9 mouse cellular contexts compared by ENCODE assay signal in genomic region chr9:110631191-110631590, GRCm38 (mm10). TPM values are rescaled to one million over a fixed set of nuclear protein-coding genes. Genes with fewer than 3 reads are reported as not detected.
DNase-seq lines count a peak whose midpoint lies in the region; ATAC-seq and TF ChIP-seq lines count a peak whose summit lies in the region.
"Had no signal": no experiment of that assay in that cellular context is flagged by ENCODE, and none has a peak within 500 bp of the region (broad histone marks: within the 10 kb centered on the region; RNA-seq: fewer than 3 reads in every experiment).

No protein-coding gene starts in this region.

- H3K4me1 ChIP-seq in embryonic facial prominence, embryonic 11.5 days (ENCODE audit: control insufficient read depth, insufficient read depth, low read length) = peaks cover 5% of the 10 kb centered on the region; the same call in 1 of the 2 replicates
- H3K4me1 ChIP-seq in hindbrain, embryonic 14.5 days (replicated peaks; ENCODE audit: control insufficient read depth, insufficient read depth, low read length) = no peaks in the 10 kb centered on the region
- H3K4me1 ChIP-seq in liver, postnatal 0 days (ENCODE audit: insufficient read depth) = no peaks in the 10 kb centered on the region
- H3K4me1 ChIP-seq in small intestine, adult 2 months (ENCODE audit: control insufficient read depth, insufficient read depth, insufficient read length, low read length) = no peaks in the 10 kb centered on the region

- peak; percentile 28 for DNase-seq in kidney, adult 11 months
- DNase-seq in kidney, adult 8-10 months = no peak
- peak; percentile 32 for DNase-seq in MN1 (ENCODE audit: low spot score)
- DNase-seq in embryonic facial prominence, embryonic 11.5 days (ENCODE audit: low spot score) = peak; percentile 80
- DNase-seq in hindbrain, embryonic 14.5 days (ENCODE audit: low spot score) = peak; percentile 68
- DNase-seq in liver, postnatal 0 days = peak; percentile 70
- DNase-seq in layer of hippocampus, adult 18-20 months (ENCODE audit: low spot score in 2 of 2) = no peak

- TF ChIP-seq EP300 in liver, postnatal 0 days (IDR thresholded peaks at IDR 0.05; ENCODE audit: low read depth) = no peak

- H3K27me3 ChIP-seq in embryonic facial prominence, embryonic 11.5 days (ENCODE audit: control insufficient read depth, insufficient read depth, low read length) = peaks cover 6% of the 10 kb centered on the region
- H3K27me3 ChIP-seq in hindbrain, embryonic 14.5 days (ENCODE audit: control insufficient read depth, insufficient read depth, low read length) = no peaks in the 10 kb centered on the region
- no peaks in the 10 kb centered on the region for H3K27me3 ChIP-seq in liver, postnatal 0 days (ENCODE audit: insufficient read depth, low read length)
- no peaks in the 10 kb centered on the region for H3K27me3 ChIP-seq in small intestine, adult 2 months (ENCODE audit: control insufficient read depth, insufficient read depth, low read length)

- TF ChIP-seq POLR2A in small intestine, adult 2 months (IDR thresholded peaks at IDR 0.05; ENCODE audit: low read depth, low read length) = no peak

- 10% methylated on average over 10 of the region's 10 CpGs for WGBS in embryonic facial prominence, embryonic 11.5 days
- WGBS in hindbrain, embryonic 14.5 days = 14% methylated on average over 10 of the region's 10 CpGs
- 65% methylated on average over 10 of the region's 10 CpGs for WGBS in liver, postnatal 0 days (ENCODE audit: insufficient replicate concordance)
- WGBS in small intestine, adult 2 months = 60% methylated on average over 10 of the region's 10 CpGs

- ATAC-seq in embryonic facial prominence, embryonic 11.5 days (replicated peaks; ENCODE audit: insufficient number of reproducible peaks, low FRiP score, low TSS enrichment, low read depth) = no peak
- 0 out of 2 replicates have a peak, but pooled peaks have one; percentile 25 for ATAC-seq in hindbrain, embryonic 14.5 days (ENCODE audit: low FRiP score)
- no peak for ATAC-seq in liver, postnatal 0 days

- no peak overlapping the region for H3K27ac ChIP-seq in embryonic facial prominence, embryonic 11.5 days (replicated peaks; ENCODE audit: low read depth, low read length)
- H3K27ac ChIP-seq in hindbrain, embryonic 14.5 days = no peak overlapping the region
- no peak overlapping the region for H3K27ac ChIP-seq in liver, postnatal 0 days (ENCODE audit: low read depth)
- H3K27ac ChIP-seq in small intestine, adult 2 months (ENCODE audit: insufficient read depth, low read depth, low read length) = no peak overlapping the region

- no peak overlapping the region for H3K9ac ChIP-seq in embryonic facial prominence, embryonic 11.5 days (replicated peaks; ENCODE audit: low read length)
- H3K9ac ChIP-seq in hindbrain, embryonic 14.5 days = peak overlapping the region; percentile 28; the same call in 1 of the 2 replicates
- H3K9ac ChIP-seq in liver, postnatal 0 days (replicated peaks) = no peak overlapping the region

- peak; percentile 71 for TF ChIP-seq CTCF in liver, postnatal 0 days (IDR thresholded peaks at IDR 0.05; ENCODE audit: low read depth)
- TF ChIP-seq CTCF in small intestine, adult 2 months (IDR thresholded peaks at IDR 0.05; ENCODE audit: extremely low read depth, insufficient read length, insufficient replicate concordance, low read depth, low read length) = peak; percentile 57; the same call in 1 of the 2 replicates

- no peak overlapping the region for H3K4me3 ChIP-seq in embryonic facial prominence, embryonic 11.5 days (ENCODE audit: low read depth, low read length)
- peak overlapping the region; percentile 21 for H3K4me3 ChIP-seq in hindbrain, embryonic 14.5 days (replicated peaks; ENCODE audit: low read length)
- H3K4me3 ChIP-seq in liver, postnatal 0 days (ENCODE audit: low read depth, low read length) = no peak overlapping the region
- H3K4me3 ChIP-seq in small intestine, adult 2 months (ENCODE audit: low read depth, low read length) = no peak overlapping the region
- H3K4me3 ChIP-seq: erythroblast, embryonic 14.5 days had no signal

- H3K9me3 ChIP-seq in embryonic facial prominence, embryonic 11.5 days (replicated peaks; ENCODE audit: control insufficient read depth, low read length) = no peaks in the 10 kb centered on the region
- H3K9me3 ChIP-seq in hindbrain, embryonic 14.5 days (ENCODE audit: control insufficient read depth, low read length) = no peaks in the 10 kb centered on the region
- H3K9me3 ChIP-seq in liver, postnatal 0 days (ENCODE audit: low read length) = no peaks in the 10 kb centered on the region

- peak overlapping the region; percentile 36 for H3K4me2 ChIP-seq in embryonic facial prominence, embryonic 11.5 days (ENCODE audit: low read depth, low read length)
- H3K4me2 ChIP-seq in hindbrain, embryonic 14.5 days (replicated peaks) = peak overlapping the region; percentile 52
- no peak overlapping the region for H3K4me2 ChIP-seq in liver, postnatal 0 days (ENCODE audit: low read depth, low read length)

- H3K36me3 ChIP-seq in embryonic facial prominence, embryonic 11.5 days (replicated peaks; ENCODE audit: control insufficient read depth, insufficient read depth, low read depth, low read length) = no peaks in the 10 kb centered on the region
- H3K36me3 ChIP-seq in hindbrain, embryonic 14.5 days (replicated peaks; ENCODE audit: control insufficient read depth, insufficient read depth) = no peaks in the 10 kb centered on the region
- H3K36me3 ChIP-seq in liver, postnatal 0 days (replicated peaks; ENCODE audit: insufficient read depth, low read length) = peaks cover 40% of the 10 kb centered on the region
- peaks cover 59% of the 10 kb centered on the region for H3K36me3 ChIP-seq in small intestine, adult 2 months (ENCODE audit: control insufficient read depth, insufficient read depth, low read length)

RNA-seq across cellular contexts. Expression of gene Nradd, which starts 6.9 kb away (rescaled TPM):
- 25.1 and 29.2 TPM in 2 replicates for polyA plus RNA-seq in embryonic facial prominence, embryonic 11.5 days (2014; fragmentation: Nextera tagmentation; extraction: Ambion mirVana)
- 16.4 and 16.8 TPM in 2 replicates for polyA plus RNA-seq in hindbrain, embryonic 14.5 days (2014; fragmentation: Nextera tagmentation; extraction: Ambion mirVana)
- 1.3 and 1.4 TPM in 2 replicates for polyA plus RNA-seq in liver, postnatal 0 days (2015; fragmentation: Nextera tagmentation; extraction: Ambion mirVana)
- 3.3 and 3.7 TPM in 2 replicates for polyA plus RNA-seq in small intestine, adult 2 months (2012; rRNA removed)
- total RNA-seq in layer of hippocampus, adult 18-20 months (2021) = 1 to 10 TPM; 2.0 to 3.5 TPM

RNA-seq across cellular contexts. Expression of gene Nbeal2, which starts 22.8 kb away (rescaled TPM):
- 0.70 and 0.71 TPM in 2 replicates for polyA plus RNA-seq in embryonic facial prominence, embryonic 11.5 days (2014; fragmentation: Nextera tagmentation; extraction: Ambion mirVana)
- polyA plus RNA-seq in hindbrain, embryonic 14.5 days (2014; fragmentation: Nextera tagmentation; extraction: Ambion mirVana) = 2.2 and 4.0 TPM in 2 replicates
- polyA plus RNA-seq in liver, postnatal 0 days (2015; fragmentation: Nextera tagmentation; extraction: Ambion mirVana) = 1.5 and 2.0 TPM in 2 replicates
- 28.1 and 28.8 TPM in 2 replicates for polyA plus RNA-seq in small intestine, adult 2 months (2012; rRNA removed)
- 10 to 100 TPM; 13.4 to 18.9 TPM for total RNA-seq in layer of hippocampus, adult 18-20 months (2021)

RNA-seq across cellular contexts. Expression of gene Ccdc12, which starts 25.1 kb away (rescaled TPM):
- 117 and 118 TPM in 2 replicates for polyA plus RNA-seq in embryonic facial prominence, embryonic 11.5 days (2014; fragmentation: Nextera tagmentation; extraction: Ambion mirVana)
- polyA plus RNA-seq in hindbrain, embryonic 14.5 days (2014; fragmentation: Nextera tagmentation; extraction: Ambion mirVana) = 84.6 and 97.6 TPM in 2 replicates
- polyA plus RNA-seq in liver, postnatal 0 days (2015; fragmentation: Nextera tagmentation; extraction: Ambion mirVana) = 69.3 and 71.1 TPM in 2 replicates
- 52.9 and 138 TPM in 2 replicates for polyA plus RNA-seq in small intestine, adult 2 months (2012; rRNA removed)
- 10 to 100 TPM; 50.9 to 62.8 TPM for total RNA-seq in layer of hippocampus, adult 18-20 months (2021)

Comparison
In these comparisons a context has a peak if more than half of its experiments do, and no peak if none do; other contexts are left out.
1. DNase-seq: peak in kidney, adult 11 months (single experiment), MN1 (single experiment), embryonic facial prominence, embryonic 11.5 days (single experiment), hindbrain, embryonic 14.5 days (single experiment) and liver, postnatal 0 days (single experiment); none in kidney, adult 8-10 months (0 of 2) and layer of hippocampus, adult 18-20 months (0 of 2).